Mouse (Mus musculus): ENCODE measurements around the gene Gm20388.

DNA sequence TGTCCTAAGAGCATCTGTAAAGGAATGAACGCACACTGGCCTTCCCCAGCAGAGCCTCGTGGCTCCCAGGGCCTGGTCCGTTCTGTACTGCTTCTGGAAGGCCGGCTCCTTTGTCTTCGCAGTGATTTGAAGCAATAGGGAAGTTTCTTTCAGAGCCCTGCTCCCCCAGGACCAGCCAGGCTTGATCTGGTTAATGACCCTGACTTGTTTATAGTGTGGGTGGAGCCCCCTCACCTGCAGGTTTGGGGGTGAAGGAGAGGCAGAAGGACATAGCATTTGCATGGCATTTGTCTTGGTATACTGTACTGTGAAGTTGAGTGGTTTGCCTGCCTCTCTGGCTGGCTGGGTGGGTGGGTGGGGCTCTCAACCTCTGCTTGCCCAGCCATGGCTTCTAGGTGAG is 833.8 kb downstream of the Gm20388 start:
- TF ChIP-seq CTCF (IDR thresholded peaks at IDR 0.05; ENCODE audit: control insufficient read depth, insufficient read depth, low read length) (no peak), POLR2A (IDR thresholded peaks at IDR 0.05; ENCODE audit: borderline replicate concordance, control insufficient read depth, low read depth, low read length) (no peak)

Measured in bone marrow, adult 2 months (tissue).